Comparison of ENCODE assay signal across 14 mouse cellular contexts in the genomic region with DNA sequence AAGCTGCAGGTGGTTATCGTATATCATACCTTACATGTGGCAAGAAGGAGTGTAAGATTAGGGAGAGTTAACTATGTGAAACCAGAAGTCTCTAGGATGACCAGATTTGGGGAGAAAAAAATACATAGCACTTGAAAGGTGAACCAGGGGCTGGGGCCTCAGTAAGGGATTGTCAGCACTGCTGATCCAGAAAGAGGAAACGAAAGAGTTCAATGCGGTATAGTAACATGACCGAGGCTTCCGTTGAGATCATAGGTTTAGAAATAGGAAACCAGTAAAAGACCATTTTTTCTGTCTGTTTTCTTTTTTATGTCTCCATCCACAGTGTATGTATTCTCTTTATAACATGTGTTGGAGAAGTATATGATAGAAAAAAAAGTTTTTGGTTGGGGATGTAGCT. TPM values are rescaled to one million over a fixed set of nuclear protein-coding genes. Genes with fewer than 3 reads are reported as not detected.
DNase-seq lines count a peak whose midpoint lies in the region; ATAC-seq and TF ChIP-seq lines count a peak whose summit lies in the region.
"Had no signal": no experiment of that assay in that cellular context is flagged by ENCODE, and none has a peak within 500 bp of the region (broad histone marks: within the 10 kb centered on the region; RNA-seq: fewer than 3 reads in every experiment).

No protein-coding gene starts in this region.

- no peak overlapping the region for H3K27ac ChIP-seq in lung, postnatal 0 days (ENCODE audit: low read length)
- no peak overlapping the region for H3K27ac ChIP-seq in MEL (ENCODE audit: control insufficient read depth, low read depth, low read length)
- H3K27ac ChIP-seq: midbrain, embryonic 10.5 days; neural tube, embryonic 12.5 days had no signal

- H3K4me2 ChIP-seq in lung, postnatal 0 days (replicated peaks; ENCODE audit: low read depth, low read length): no peak overlapping the region
- H3K4me2 ChIP-seq: neural tube, embryonic 12.5 days had no signal

- no peak for TF ChIP-seq POLR2A in MEL (IDR thresholded peaks at IDR 0.05; ENCODE audit: control insufficient read depth in 1 of 2, insufficient read depth in 1 of 2, low read depth in 1 of 2, low read length in 2 of 2, poor library complexity in 1 of 2)

- TF ChIP-seq CTCF in lung, postnatal 0 days (IDR thresholded peaks at IDR 0.05): no peak
- no peak for TF ChIP-seq CTCF in MEL (IDR thresholded peaks at IDR 0.05 in 2 of 3, conservative IDR thresholded peaks at IDR 0.05 in 1 of 3; ENCODE audit: control insufficient read depth in 1 of 3, insufficient read depth in 1 of 3, low read depth in 2 of 3, low read length in 3 of 3, poor library complexity in 1 of 3, severe bottlenecking in 1 of 3)

- no peak overlapping the region for H3K9ac ChIP-seq in lung, postnatal 0 days (replicated peaks; ENCODE audit: low read depth)
- no peak overlapping the region for H3K9ac ChIP-seq in MEL (ENCODE audit: control insufficient read depth, low read depth, low read length, poor library complexity, severe bottlenecking)
- H3K9ac ChIP-seq: neural tube, embryonic 12.5 days had no signal

- H3K4me1 ChIP-seq in lung, postnatal 0 days (ENCODE audit: insufficient read depth, low read depth, low read length): peaks cover 4% of the 10 kb centered on the region; the same call in 1 of the 2 replicates
- H3K4me1 ChIP-seq in MEL (ENCODE audit: control insufficient read depth in 1 of 2, insufficient read depth in 2 of 2, low read length in 2 of 2): peaks cover 2 to 6% of the 10 kb centered on the region in 2 experiments; a peak in 2 of 4 replicates

- no peaks in the 10 kb centered on the region for H3K9me3 ChIP-seq in lung, postnatal 0 days (ENCODE audit: low read length)
- no peaks in the 10 kb centered on the region for H3K9me3 ChIP-seq in MEL (replicated peaks; ENCODE audit: insufficient read depth, low read length)
- H3K9me3 ChIP-seq: midbrain, embryonic 10.5 days; neural tube, embryonic 12.5 days had no signal

- DNase-seq in lung, postnatal 0 days (ENCODE audit: low spot score): peak; percentile 43
- DNase-seq in lung, postnatal 10 days: no peak
- peak; percentile 24 for DNase-seq in MEL (ENCODE audit: low read depth, low spot score)
- DNase-seq in lung, postnatal 36 days: peak; percentile 66
- DNase-seq in spleen, postnatal 36 days (ENCODE audit: low spot score in 2 of 2): peak; percentile 79 to 83
- DNase-seq in testis, postnatal 14 days (ENCODE audit: low spot score): no peak
- DNase-seq in embryo, embryonic 10.5 days (ENCODE audit: low spot score): no peak
- DNase-seq: adrenal gland, postnatal 10 days; cerebellum, adult 11 months; gastrocnemius, postnatal 25 days; kidney, adult 9 months; right cerebral cortex, postnatal 14 days had no signal

- 91% methylated on average over 5 of the region's 5 CpGs for WGBS in lung, postnatal 0 days

- TF ChIP-seq EP300 in lung, postnatal 0 days (IDR thresholded peaks at IDR 0.05): no peak
- no peak for TF ChIP-seq EP300 in MEL (IDR thresholded peaks at IDR 0.05; ENCODE audit: low read depth in 1 of 2, low read length in 2 of 2)

- H3K36me3 ChIP-seq in lung, postnatal 0 days (ENCODE audit: insufficient read depth, low read length): no peaks in the 10 kb centered on the region
- H3K36me3 ChIP-seq in MEL (ENCODE audit: control insufficient read depth in 1 of 2, insufficient read depth in 2 of 2, low read length in 2 of 2): peaks cover 3 to 15% of the 10 kb centered on the region in 2 experiments

- H3K79me2 ChIP-seq in MEL (ENCODE audit: control insufficient read depth, insufficient read depth, low read length, poor library complexity): peaks cover 24% of the 10 kb centered on the region

- no peak overlapping the region for H3K4me3 ChIP-seq in lung, postnatal 0 days (ENCODE audit: low read depth, low read length)
- H3K4me3 ChIP-seq in MEL (ENCODE audit: control insufficient read depth in 1 of 2, insufficient read depth in 1 of 2, low read depth in 2 of 2, low read length in 2 of 2): no peak overlapping the region
- H3K4me3 ChIP-seq: midbrain, embryonic 10.5 days; neural tube, embryonic 12.5 days had no signal

- ATAC-seq in lung, postnatal 0 days: no peak

- TF ChIP-seq RAD21 in MEL (IDR thresholded peaks at IDR 0.05; ENCODE audit: low read depth, low read length): no peak

- H3K27me3 ChIP-seq in lung, postnatal 0 days (replicated peaks; ENCODE audit: insufficient read depth, low read length): no peaks in the 10 kb centered on the region
- H3K27me3 ChIP-seq in MEL (ENCODE audit: control insufficient read depth in 1 of 2, insufficient read depth in 2 of 2, low read length in 2 of 2): no peaks in the 10 kb centered on the region
- H3K27me3 ChIP-seq: neural tube, embryonic 12.5 days had no signal

TF ChIP-seq in MEL, 35 proteins besides CTCF, POLR2A, EP300 and RAD21:
- TF ChIP-seq BHLHE40 (IDR thresholded peaks at IDR 0.05; ENCODE audit: borderline replicate concordance, low read depth, low read length): no peak
- TF ChIP-seq ZNF384 (IDR thresholded peaks at IDR 0.05; ENCODE audit: low read depth, low read length): no peak
- no peak for TF ChIP-seq NELFE (IDR thresholded peaks at IDR 0.05; ENCODE audit: low read depth, low read length)
- no peak for TF ChIP-seq MXI1 (IDR thresholded peaks at IDR 0.05; ENCODE audit: low read depth, low read length)
TF ChIP-seq in MEL: peak in this region for 0.

RNA-seq across cellular contexts. Expression of gene Necap1, which starts 1.5 kb away (rescaled TPM):
- 30.3 and 31.2 TPM in 2 replicates for polyA plus RNA-seq in lung, postnatal 0 days (2015; fragmentation: Nextera tagmentation; extraction: Ambion mirVana)
- 11.7 and 11.9 TPM in 2 replicates for total RNA-seq in MEL (2012; rRNA removed)
- 10 to 100 TPM in 1 of 2 experiments, not detected in 1; 19.1 TPM for polyA plus RNA-seq in MEL (2012; ENCODE audit: insufficient read depth in 1 of 2, insufficient read length in 2 of 2, low read depth in 1 of 2, low replicate concordance in 2 of 2, missing spikeins in 1 of 2)

RNA-seq across cellular contexts. Expression of gene C3ar1, which starts 16.8 kb away (rescaled TPM):
- polyA plus RNA-seq in lung, postnatal 0 days (2015; fragmentation: Nextera tagmentation; extraction: Ambion mirVana): 3.4 and 3.6 TPM in 2 replicates
- 0.42 and 0.69 TPM in 2 replicates for total RNA-seq in MEL (2012; rRNA removed)
- under 1 TPM in 1 of 2 experiments, not detected in 1; 0.33 TPM for polyA plus RNA-seq in MEL (2012; ENCODE audit: insufficient read depth in 1 of 2, insufficient read length in 2 of 2, low read depth in 1 of 2, low replicate concordance in 2 of 2, missing spikeins in 1 of 2)

RNA-seq across cellular contexts. Expression of gene Clec4a1, which starts 48.8 kb away (rescaled TPM):
- 4.6 and 5.1 TPM in 2 replicates for polyA plus RNA-seq in lung, postnatal 0 days (2015; fragmentation: Nextera tagmentation; extraction: Ambion mirVana)
- total RNA-seq in MEL (2012; rRNA removed): not detected in 2 replicates
- under 1 TPM in 1 of 2 experiments, not detected in 1; 0.06 TPM for polyA plus RNA-seq in MEL (2012; ENCODE audit: insufficient read depth in 1 of 2, insufficient read length in 2 of 2, low read depth in 1 of 2, low replicate concordance in 2 of 2, missing spikeins in 1 of 2)

RNA-seq across cellular contexts. Expression of gene Foxj2, which starts 53.1 kb away (rescaled TPM):
- polyA plus RNA-seq in lung, postnatal 0 days (2015; fragmentation: Nextera tagmentation; extraction: Ambion mirVana): 5.5 and 6.1 TPM in 2 replicates
- total RNA-seq in MEL (2012; rRNA removed): 2.0 and 2.2 TPM in 2 replicates
- 1 to 10 TPM in 1 of 2 experiments, not detected in 1; 8.6 TPM for polyA plus RNA-seq in MEL (2012; ENCODE audit: insufficient read depth in 1 of 2, insufficient read length in 2 of 2, low read depth in 1 of 2, low replicate concordance in 2 of 2, missing spikeins in 1 of 2)

Comparison
In these comparisons a context has a peak if more than half of its experiments do, and no peak if none do; other contexts are left out.
1. DNase-seq: peak in lung, postnatal 0 days (single experiment), MEL (single experiment), lung, postnatal 36 days (single experiment) and spleen, postnatal 36 days (2 of 2); none in lung, postnatal 10 days (single experiment), testis, postnatal 14 days (single experiment) and embryo, embryonic 10.5 days (single experiment).